Mouse (Mus musculus) right cerebral cortex, postnatal 10 days (tissue): ENCODE measurements around the gene Usp43.

Experiments used
- DNase-seq, 2 experiments: peaks; one replicate each; pipeline ENCODE4 v3.0.0; 2021; ENCODE audit warnings: low spot score in 2 of 2

Gene Usp43

DNA sequence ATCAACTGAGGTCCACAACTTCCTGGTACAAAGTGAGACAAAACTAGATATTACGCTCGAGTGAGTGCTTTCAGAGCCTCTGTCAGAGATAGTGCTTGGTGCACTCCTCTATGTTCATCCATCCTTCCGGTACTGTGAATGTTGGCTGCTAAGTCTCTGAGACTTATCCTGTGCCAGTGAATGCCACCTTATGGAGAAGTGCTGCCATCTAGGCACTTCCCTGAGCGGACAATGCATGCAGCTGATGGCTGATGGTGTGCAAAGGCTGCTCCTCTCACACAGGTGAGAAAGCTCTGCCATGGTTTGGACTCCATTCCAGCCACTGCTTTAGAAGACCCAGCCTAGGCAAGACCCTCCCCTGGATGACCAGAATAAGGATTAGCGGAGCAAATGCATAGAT is 113.9 kb downstream of the Usp43 start:
- DNase-seq = no peak

DNA sequence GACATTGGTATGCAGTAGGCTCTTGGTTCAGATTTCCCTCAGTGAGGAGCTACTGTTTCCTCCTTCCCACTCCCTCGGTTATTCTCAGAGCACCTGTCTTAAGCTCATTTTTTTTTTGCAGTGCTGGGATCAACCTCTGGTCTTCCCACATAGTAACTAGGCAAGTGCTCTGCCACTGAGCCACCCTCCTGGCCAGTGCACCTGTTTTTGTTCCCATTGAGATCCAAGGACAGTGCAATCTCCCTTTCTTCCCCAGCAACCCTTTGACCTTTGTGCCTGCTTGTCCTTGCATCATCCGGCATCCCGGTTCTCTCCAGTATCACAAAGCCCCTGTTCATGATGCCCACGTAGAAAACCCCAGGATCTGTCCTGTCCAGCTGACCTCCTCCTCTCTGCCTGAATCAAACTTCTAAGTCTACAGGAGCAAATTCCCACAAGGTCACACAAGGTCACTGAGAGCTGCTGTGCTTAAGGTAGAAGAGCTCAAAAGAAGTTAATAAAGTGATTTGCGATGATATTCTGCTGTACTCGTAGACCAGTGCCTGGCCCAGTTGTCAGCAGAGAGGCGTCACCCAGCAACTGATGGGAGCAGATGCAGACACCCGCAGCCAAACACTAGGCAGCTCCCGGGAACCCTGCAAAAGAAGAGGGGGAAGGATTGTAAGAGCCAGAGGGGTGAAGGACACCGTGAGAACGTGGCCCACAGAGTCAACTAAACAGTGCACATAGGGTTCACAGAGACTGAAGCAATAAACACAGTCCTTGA is 114.9 kb downstream of the Usp43 start:
- DNase-seq = no peak

DNA sequence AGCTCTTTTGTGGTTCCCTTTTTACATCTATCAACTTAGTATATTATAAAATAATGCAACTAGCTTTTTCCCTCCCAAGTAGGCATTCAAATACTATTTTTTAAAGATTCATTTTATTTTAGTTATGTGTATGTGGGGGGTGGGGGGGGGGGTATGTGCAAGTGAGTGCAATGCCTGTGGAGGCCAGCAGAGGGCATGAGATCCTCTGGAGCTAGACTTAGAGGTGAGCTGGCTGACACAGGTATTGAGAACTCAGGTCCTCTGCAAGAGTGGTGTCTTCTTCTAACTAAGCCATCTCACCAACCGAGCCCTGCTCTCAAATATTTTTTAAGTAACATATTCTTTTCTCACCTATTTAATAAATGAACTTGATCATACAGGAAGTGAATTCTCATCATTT is 116.4 kb downstream of the Usp43 start:
- no peak for DNase-seq
